Mouse (Mus musculus) intestine, embryonic 16.5 days (tissue): ENCODE measurements at regions not wholly inside any gene's neighbourhood (a gene's known extent, or its start where the extent isn't known, plus 50 kb on each side); places are given as distances from the start of the nearest gene placed in this dataset.
A peak's percentile ranks its signal among the peaks of the same experiment; 100 is the strongest.

ENCODE experiments used
- ATAC-seq: fragments of 200-750 bp; cut with Nextera tagmentation; 2 replicates; pipeline ENCODE4 v1.8.0; 2017; ENCODE audit warnings: moderate TSS enrichment, moderate library complexity
- H3K27ac ChIP-seq: fragments of 300-500 bp; sonication (generic); 2 replicates; pipeline ENCODE4 v1.5.1; 2014; ENCODE audit warnings: mild to moderate bottlenecking, low read length
- H3K27me3 ChIP-seq: fragments of 300-500 bp; sonication (generic); replicated peaks from 2 replicates; pipeline ENCODE4 v1.6.1; 2014; ENCODE audit warnings: low read length, control low read depth, mixed read lengths; ENCODE audit not compliant: control insufficient read depth, insufficient read depth
- H3K36me3 ChIP-seq: fragments of 300-500 bp; sonication (generic); 2 replicates; pipeline ENCODE4 v1.6.1; 2014; ENCODE audit warnings: low read length, control low read depth; ENCODE audit not compliant: control insufficient read depth, insufficient read depth
- H3K4me1 ChIP-seq: fragments of 300-500 bp; sonication (generic); 2 replicates; pipeline ENCODE4 v1.6.1; 2014; ENCODE audit warnings: low read length, control low read depth, mixed read lengths; ENCODE audit not compliant: control insufficient read depth, insufficient read depth
- H3K4me2 ChIP-seq: fragments of 300-500 bp; sonication (generic); 2 replicates; pipeline ENCODE4 v1.6.1; 2014; ENCODE audit warnings: low read depth, low read length, control low read depth
- H3K4me3 ChIP-seq: fragments of 300-500 bp; sonication (generic); 2 replicates; pipeline ENCODE4 v1.5.1; 2014; ENCODE audit warnings: mild to moderate bottlenecking, low read length
- H3K9ac ChIP-seq: fragments of 300-500 bp; sonication (generic); 2 replicates; pipeline ENCODE4 v1.6.1; 2014; ENCODE audit warnings: low read depth, low read length
- H3K9me3 ChIP-seq: fragments of 300-500 bp; sonication (generic); 2 replicates; pipeline ENCODE4 v1.6.1; 2016; ENCODE audit warnings: low read length, control low read depth; ENCODE audit not compliant: control insufficient read depth
- WGBS: fragments of 180-500 bp; shearing (Covaris S2); extraction: QIAGEN DNeasy Blood & Tissue Kit; methylation state at CpG from one replicate; pipeline ENCODE4 v1.1.7; 2014; 5-methylcytosine and 5-hydroxymethylcytosine counted together

GRCm38 (mm10) chr3:52522886-52523285 is 254.8 kb downstream of the Foxo1 start:
- no peaks in the 10 kb centered on the region for H3K36me3 ChIP-seq
- no peak overlapping the region for H3K9ac ChIP-seq
- no peak overlapping the region for H3K27ac ChIP-seq
- H3K4me1 ChIP-seq, result no peaks in the 10 kb centered on the region
- no peaks in the 10 kb centered on the region for H3K27me3 ChIP-seq
- WGBS, result 79% methylated on average over 12 of the region's 12 CpGs
- no peak overlapping the region for H3K4me3 ChIP-seq
- ATAC-seq, result no peak
- H3K9me3 ChIP-seq, result no peaks in the 10 kb centered on the region
- no peak overlapping the region for H3K4me2 ChIP-seq

- ATAC-seq, result no peak
- 61% methylated on average over 4 of the region's 4 CpGs for WGBS
- H3K9ac ChIP-seq, result no peak overlapping the region
- H3K27ac ChIP-seq, result no peak overlapping the region
- no peak overlapping the region for H3K4me2 ChIP-seq
- H3K4me1 ChIP-seq, result no peaks in the 10 kb centered on the region
- no peaks in the 10 kb centered on the region for H3K9me3 ChIP-seq
- no peaks in the 10 kb centered on the region for H3K27me3 ChIP-seq
- no peak overlapping the region for H3K4me3 ChIP-seq
- no peaks in the 10 kb centered on the region for H3K36me3 ChIP-seq
Measured at GRCm38 (mm10) chr3:52520609-52520947, 252.4 kb downstream of the Foxo1 start.

- no peaks in the 10 kb centered on the region for H3K27me3 ChIP-seq
- no peaks in the 10 kb centered on the region for H3K4me1 ChIP-seq
- no peak overlapping the region for H3K9ac ChIP-seq
- H3K36me3 ChIP-seq, result no peaks in the 10 kb centered on the region
- H3K4me3 ChIP-seq, result no peak overlapping the region
- no peak overlapping the region for H3K4me2 ChIP-seq
- no peaks in the 10 kb centered on the region for H3K9me3 ChIP-seq
- H3K27ac ChIP-seq, result no peak overlapping the region
- WGBS, result 66% methylated on average over 22 of the region's 22 CpGs
- no peak for ATAC-seq
Measured at GRCm38 (mm10) chr3:52519910-52520608, 251.9 kb downstream of the Foxo1 start.

- Histone ChIP-seq H3K4me2 (no peak overlapping the region), H3K9ac (no peak overlapping the region), H3K27ac (no peak overlapping the region), H3K27me3 (no peaks in the 10 kb centered on the region), H3K4me1 (no peaks in the 10 kb centered on the region), H3K4me3 (no peak overlapping the region), H3K9me3 (no peaks in the 10 kb centered on the region), H3K36me3 (no peaks in the 10 kb centered on the region)
- ATAC-seq, result no peak
- 74% methylated on average over 3 of the region's 3 CpGs for WGBS
Measured at GRCm38 (mm10) chr3:52517808-52518207, 249.7 kb downstream of the Foxo1 start.

GRCm38 (mm10) chr3:52516691-52517090 is 248.6 kb downstream of the Foxo1 start:
- H3K27me3 ChIP-seq, result no peaks in the 10 kb centered on the region
- no peaks in the 10 kb centered on the region for H3K9me3 ChIP-seq
- no peak for ATAC-seq
- no peaks in the 10 kb centered on the region for H3K36me3 ChIP-seq
- H3K9ac ChIP-seq, result no peak overlapping the region
- 94% methylated on average over 5 of the region's 5 CpGs for whole genome bisulfite sequencing
- no peak overlapping the region for H3K4me2 ChIP-seq
- H3K27ac ChIP-seq, result no peak overlapping the region
- no peak overlapping the region for H3K4me3 ChIP-seq
- H3K4me1 ChIP-seq, result no peaks in the 10 kb centered on the region

GRCm38 (mm10) chr3:52512761-52513160 is 244.6 kb downstream of the Foxo1 start:
- 89% methylated on average over 8 of the region's 8 CpGs for WGBS
- ATAC-seq, result no peak

GRCm38 (mm10) chr3:52511549-52511948 is 243.4 kb downstream of the Foxo1 start:
- 0 out of 2 replicates have a peak overlapping the region, but pooled peaks have one; percentile 29 for H3K27ac ChIP-seq
- 67% methylated on average over 9 of the region's 9 CpGs for WGBS
- no peaks in the 10 kb centered on the region for H3K36me3 ChIP-seq
- H3K27me3 ChIP-seq, result no peaks in the 10 kb centered on the region
- no peak overlapping the region for H3K4me3 ChIP-seq
- H3K9ac ChIP-seq, result no peak overlapping the region
- H3K4me1 ChIP-seq, result no peaks in the 10 kb centered on the region
- H3K9me3 ChIP-seq, result no peaks in the 10 kb centered on the region
- peak; percentile 11; the same call in 1 of the 2 replicates for ATAC-seq
- H3K4me2 ChIP-seq, result no peak overlapping the region

More at GRCm38 (mm10) chr3:52512761-52513160, 244.6 kb downstream of the Foxo1 start:
- no peak overlapping the region for H3K27ac ChIP-seq
- H3K27me3 ChIP-seq, result no peaks in the 10 kb centered on the region
- no peaks in the 10 kb centered on the region for H3K36me3 ChIP-seq
- no peak overlapping the region for H3K4me2 ChIP-seq
- no peak overlapping the region for H3K4me3 ChIP-seq
- no peaks in the 10 kb centered on the region for H3K9me3 ChIP-seq
- H3K9ac ChIP-seq, result no peak overlapping the region
- no peaks in the 10 kb centered on the region for H3K4me1 ChIP-seq

GRCm38 (mm10) chr3:52510831-52511230 is 242.7 kb downstream of the Foxo1 start:
- Histone ChIP-seq H3K4me1 (no peaks in the 10 kb centered on the region), H3K27ac (peak overlapping the region; percentile 78), H3K9ac (no peak overlapping the region), H3K27me3 (no peaks in the 10 kb centered on the region), H3K4me3 (no peak overlapping the region), H3K9me3 (no peaks in the 10 kb centered on the region), H3K36me3 (no peaks in the 10 kb centered on the region), H3K4me2 (peak overlapping the region; percentile 41)
- ATAC-seq, result peak; percentile 95
- 50% methylated on average over 6 of the region's 6 CpGs for WGBS

- no peak overlapping the region for H3K9ac ChIP-seq
- no peaks in the 10 kb centered on the region for H3K36me3 ChIP-seq
- 55% methylated on average over 12 of the region's 12 CpGs for WGBS
- peak overlapping the region; percentile 41 for H3K4me2 ChIP-seq
- H3K27ac ChIP-seq, result peak overlapping the region; percentile 78
- peak overlapping the region; percentile 30 for H3K4me3 ChIP-seq
- no peaks in the 10 kb centered on the region for H3K27me3 ChIP-seq
- no peaks in the 10 kb centered on the region for H3K9me3 ChIP-seq
- no peaks in the 10 kb centered on the region for H3K4me1 ChIP-seq
- peak; percentile 88 for ATAC-seq
Measured at GRCm38 (mm10) chr3:52510088-52510765, 242.1 kb downstream of the Foxo1 start.
